Mouse (Mus musculus) yolk sac, embryonic 10.5 days (tissue): ENCODE measurements around the gene Dtx2.

Experiments
- DNase-seq: peaks from one replicate; pipeline ENCODE4 v3.0.0-alpha.2; 2017; ENCODE audit warnings: low spot score

The Dtx2 gene

GRCm38 (mm10) chr5:135994725-135995687, at the start of gene Dtx2:
Dtx2 (plus strand) TSS chr5:135994800.
- DNase-seq = peak; percentile 89

- DNase-seq = no peak
Observed at GRCm38 (mm10) chr5:135945916-135946408, 48.6 kb upstream of the Dtx2 start.

GRCm38 (mm10) chr5:135946621-135947020, 48.0 kb upstream of the Dtx2 start:
- no peak for DNase-seq

GRCm38 (mm10) chr5:135950710-135951412, 43.7 kb upstream of the Dtx2 start:
- DNase-seq = peak; percentile 72

GRCm38 (mm10) chr5:135951660-135952059, 42.9 kb upstream of the Dtx2 start:
- DNase-seq = no peak

GRCm38 (mm10) chr5:135952830-135953229, 41.8 kb upstream of the Dtx2 start:
- no peak for DNase-seq

GRCm38 (mm10) chr5:135956300-135957206, 38.0 kb upstream of the Dtx2 start:
- no peak for DNase-seq

- DNase-seq = peak; percentile 98
Observed at GRCm38 (mm10) chr5:135957207-135957974, 37.2 kb upstream of the Dtx2 start.

- DNase-seq = no peak
Observed at GRCm38 (mm10) chr5:135958367-135958766, 36.2 kb upstream of the Dtx2 start.

- DNase-seq = no peak
Observed at GRCm38 (mm10) chr5:135959911-135960310, 34.7 kb upstream of the Dtx2 start.

GRCm38 (mm10) chr5:135960909-135961635, 33.5 kb upstream of the Dtx2 start:
- DNase-seq = no peak

GRCm38 (mm10) chr5:135962125-135962491, 32.5 kb upstream of the Dtx2 start:
- DNase-seq = no peak

- DNase-seq = peak; percentile 100
Observed at GRCm38 (mm10) chr5:135962492-135963279, 31.9 kb upstream of the Dtx2 start.

- no peak for DNase-seq
Observed at GRCm38 (mm10) chr5:135963280-135963627, 31.3 kb upstream of the Dtx2 start.

GRCm38 (mm10) chr5:135965501-135965930, 29.1 kb upstream of the Dtx2 start:
- no peak for DNase-seq

- no peak for DNase-seq
Observed at GRCm38 (mm10) chr5:135966866-135967265, 27.7 kb upstream of the Dtx2 start.

GRCm38 (mm10) chr5:135968781-135969180, 25.8 kb upstream of the Dtx2 start:
- no peak for DNase-seq

GRCm38 (mm10) chr5:135970247-135970646, 24.4 kb upstream of the Dtx2 start:
- DNase-seq = no peak

GRCm38 (mm10) chr5:135971876-135972275, 22.7 kb upstream of the Dtx2 start:
- DNase-seq = no peak

- no peak for DNase-seq
Observed at GRCm38 (mm10) chr5:135974365-135974764, 20.2 kb upstream of the Dtx2 start, which contains the start of gene Ssc4d. Ssc4d (minus strand) TSS chr5:135974531.
